In genomic region chr9:122143219-122143618, GRCm38 (mm10) we compare ENCODE assay signal across 16 mouse cellular contexts. TPM values are rescaled to one million over a fixed set of nuclear protein-coding genes. Genes with fewer than 3 reads are reported as not detected.
DNase-seq lines count a peak whose midpoint lies in the region; ATAC-seq lines count a peak whose summit lies in the region.
"Had no signal": no experiment of that assay in that cellular context is flagged by ENCODE, and none has a peak within 500 bp of the region (broad histone marks: within the 10 kb centered on the region; RNA-seq: fewer than 3 reads in every experiment).

No protein-coding gene starts in this region.

- 59% methylated on average over 1 of the region's 1 CpGs for WGBS in kidney, embryonic 16.5 days
- 66% methylated on average over 1 of the region's 1 CpGs for WGBS in liver, embryonic 12.5 days (ENCODE audit: insufficient replicate concordance)
- WGBS in forebrain, embryonic 15.5 days: 84% methylated on average over 1 of the region's 1 CpGs

- peak; percentile 97 for DNase-seq in heart, adult 11 months
- DNase-seq in heart, postnatal 4 days: no peak
- DNase-seq in kidney, postnatal 10 days: no peak
- DNase-seq in adipocyte (ENCODE audit: low spot score): peak; percentile 90
- no peak for DNase-seq in T-cell, adult 2 months (ENCODE audit: low spot score)
- DNase-seq: cerebellum, postnatal 36 days; kidney, adult 18-20 months; retina, postnatal 1 day had no signal

- peaks cover 17% of the 10 kb centered on the region for H3K36me3 ChIP-seq in kidney, embryonic 16.5 days (ENCODE audit: insufficient read depth, low read length)
- H3K36me3 ChIP-seq in liver, embryonic 12.5 days: peaks cover 31% of the 10 kb centered on the region
- peaks cover 17% of the 10 kb centered on the region for H3K36me3 ChIP-seq in forebrain, embryonic 15.5 days

- no peak overlapping the region for H3K9ac ChIP-seq in kidney, embryonic 16.5 days (replicated peaks; ENCODE audit: low read length)
- no peak overlapping the region for H3K9ac ChIP-seq in liver, embryonic 12.5 days
- H3K9ac ChIP-seq in forebrain, embryonic 15.5 days (replicated peaks): no peak overlapping the region
- H3K9ac ChIP-seq: heart, embryonic 13.5 days; limb, embryonic 13.5 days had no signal

- H3K4me1 ChIP-seq in kidney, embryonic 16.5 days (ENCODE audit: insufficient read depth, low read length): peaks cover 26% of the 10 kb centered on the region
- H3K4me1 ChIP-seq in liver, embryonic 12.5 days: peaks cover 14% of the 10 kb centered on the region
- no peaks in the 10 kb centered on the region for H3K4me1 ChIP-seq in forebrain, embryonic 15.5 days

- no peak overlapping the region for H3K4me3 ChIP-seq in kidney, embryonic 16.5 days (ENCODE audit: low read length)
- H3K4me3 ChIP-seq in liver, embryonic 12.5 days: no peak overlapping the region
- no peak overlapping the region for H3K4me3 ChIP-seq in forebrain, embryonic 15.5 days
- H3K4me3 ChIP-seq: erythroblast, embryonic 14.5 days; heart, embryonic 13.5 days; limb, embryonic 13.5 days had no signal

- H3K9me3 ChIP-seq in kidney, embryonic 16.5 days (ENCODE audit: low read length): peaks cover 7% of the 10 kb centered on the region; the same call in 1 of the 2 replicates
- H3K9me3 ChIP-seq in liver, embryonic 12.5 days (replicated peaks): no peaks in the 10 kb centered on the region
- H3K9me3 ChIP-seq in forebrain, embryonic 15.5 days: no peaks in the 10 kb centered on the region

- 0 out of 2 replicates have a peak, but pooled peaks have one; percentile 4 for ATAC-seq in kidney, embryonic 16.5 days (ENCODE audit: low FRiP score, low TSS enrichment)
- ATAC-seq in liver, embryonic 12.5 days: no peak
- ATAC-seq in forebrain, embryonic 15.5 days (replicated peaks): no peak
- ATAC-seq: activated CD4-positive, CD25-positive, alpha-beta regulatory T cell, adult 4 months had no signal

- no peaks in the 10 kb centered on the region for H3K27me3 ChIP-seq in kidney, embryonic 16.5 days (ENCODE audit: insufficient read depth, low read length)
- no peaks in the 10 kb centered on the region for H3K27me3 ChIP-seq in liver, embryonic 12.5 days (replicated peaks)
- H3K27me3 ChIP-seq in forebrain, embryonic 15.5 days: no peaks in the 10 kb centered on the region
- H3K27me3 ChIP-seq: heart, embryonic 13.5 days; limb, embryonic 13.5 days; megakaryocyte, embryonic 14.5 days had no signal

- no peak overlapping the region for H3K4me2 ChIP-seq in kidney, embryonic 16.5 days (replicated peaks; ENCODE audit: low read depth, low read length)
- no peak overlapping the region for H3K4me2 ChIP-seq in liver, embryonic 12.5 days
- H3K4me2 ChIP-seq in forebrain, embryonic 15.5 days (replicated peaks): no peak overlapping the region
- H3K4me2 ChIP-seq: heart, embryonic 13.5 days; limb, embryonic 13.5 days had no signal

- 0 out of 2 replicates have a peak overlapping the region, but pooled peaks have one; percentile 44 for H3K27ac ChIP-seq in kidney, embryonic 16.5 days (ENCODE audit: low read length)
- 0 out of 2 replicates have a peak overlapping the region, but pooled peaks have one; percentile 33 for H3K27ac ChIP-seq in liver, embryonic 12.5 days
- no peak overlapping the region for H3K27ac ChIP-seq in forebrain, embryonic 15.5 days (replicated peaks)
- H3K27ac ChIP-seq: heart, embryonic 13.5 days; limb, embryonic 13.5 days had no signal

RNA-seq across cellular contexts. Expression of gene Snrk, which starts 26.2 kb away (rescaled TPM):
- total RNA-seq in heart, postnatal 4 days (2021): 10 to 100 TPM; 77.8 to 78.7 TPM
- 63.3 and 65.1 TPM in 2 replicates for polyA plus RNA-seq in kidney, embryonic 16.5 days (2015; fragmentation: Nextera tagmentation; extraction: Ambion mirVana)
- 23.6 and 25.8 TPM in 2 replicates for polyA plus RNA-seq in liver, embryonic 12.5 days (2016; fragmentation: Nextera tagmentation; extraction: Ambion mirVana)
- 73.0 and 84.7 TPM in 2 replicates for polyA plus RNA-seq in forebrain, embryonic 15.5 days (2015; fragmentation: Nextera tagmentation; extraction: Ambion mirVana)

Comparison
In these comparisons a context has a peak if more than half of its experiments do, and no peak if none do; other contexts are left out.
1. DNase-seq: peak in heart, adult 11 months (single experiment) and adipocyte (single experiment); none in heart, postnatal 4 days (single experiment), kidney, postnatal 10 days (single experiment) and T-cell, adult 2 months (single experiment).